Comparison of ENCODE assay signal across 22 mouse cellular contexts in the genomic region with DNA sequence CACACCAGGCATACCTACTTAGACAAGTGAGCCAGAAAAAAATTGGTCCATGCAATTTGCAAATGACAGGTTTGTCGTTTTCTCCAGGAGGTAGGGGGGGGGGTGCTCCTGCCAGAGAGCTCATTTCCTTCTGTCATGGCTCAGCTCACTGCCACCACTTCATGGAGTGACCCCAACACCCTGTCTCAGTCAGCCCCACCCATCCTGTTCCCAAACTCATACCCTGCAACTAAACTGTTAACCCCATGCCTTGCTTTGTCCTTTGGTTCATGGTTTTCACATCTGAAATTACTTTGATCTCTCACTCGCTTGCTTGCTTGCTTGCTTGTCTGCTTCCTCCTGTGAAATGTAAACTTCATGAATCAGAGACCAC. TPM values are rescaled to one million over a fixed set of nuclear protein-coding genes. Genes with fewer than 3 reads are reported as not detected.
DNase-seq lines count a peak whose midpoint lies in the region; ATAC-seq lines count a peak whose summit lies in the region.
"Had no signal": no experiment of that assay in that cellular context is flagged by ENCODE, and none has a peak within 500 bp of the region (broad histone marks: within the 10 kb centered on the region; RNA-seq: fewer than 3 reads in every experiment).

No protein-coding gene starts in this region.

- no peaks in the 10 kb centered on the region for H3K36me3 ChIP-seq in forebrain, embryonic 10.5 days (replicated peaks)
- no peaks in the 10 kb centered on the region for H3K36me3 ChIP-seq in forebrain, embryonic 14.5 days (ENCODE audit: control insufficient read depth, insufficient read depth, low read length)
- no peaks in the 10 kb centered on the region for H3K36me3 ChIP-seq in kidney, embryonic 15.5 days
- no peaks in the 10 kb centered on the region for H3K36me3 ChIP-seq in lung, embryonic 15.5 days
- H3K36me3 ChIP-seq in stomach, embryonic 15.5 days: no peaks in the 10 kb centered on the region
- H3K36me3 ChIP-seq: forebrain, embryonic 12.5 days; heart, embryonic 10.5 days; hindbrain, embryonic 13.5 days; liver, embryonic 12.5 days; midbrain, embryonic 13.5 days; neural tube, embryonic 13.5 days had no signal

- H3K4me3 ChIP-seq in forebrain, embryonic 10.5 days: no peak overlapping the region
- H3K4me3 ChIP-seq in forebrain, embryonic 14.5 days (ENCODE audit: low read depth, low read length): no peak overlapping the region
- H3K4me3 ChIP-seq in kidney, embryonic 15.5 days (replicated peaks): no peak overlapping the region
- no peak overlapping the region for H3K4me3 ChIP-seq in lung, embryonic 15.5 days
- no peak overlapping the region for H3K4me3 ChIP-seq in stomach, embryonic 15.5 days (replicated peaks)
- H3K4me3 ChIP-seq: erythroblast, embryonic 14.5 days; forebrain, embryonic 12.5 days; heart, embryonic 10.5 days; hindbrain, embryonic 13.5 days; liver, embryonic 12.5 days; midbrain, embryonic 13.5 days; neural tube, embryonic 13.5 days had no signal

- 56% methylated on average over 2 of the region's 2 CpGs for WGBS in forebrain, embryonic 10.5 days
- 56% methylated on average over 2 of the region's 2 CpGs for WGBS in forebrain, embryonic 14.5 days
- 29% methylated on average over 2 of the region's 2 CpGs for WGBS in kidney, embryonic 15.5 days
- WGBS in lung, embryonic 15.5 days: 8% methylated on average over 2 of the region's 2 CpGs
- WGBS in stomach, embryonic 15.5 days: 25% methylated on average over 2 of the region's 2 CpGs

- H3K9me3 ChIP-seq in forebrain, embryonic 10.5 days: no peaks in the 10 kb centered on the region
- H3K9me3 ChIP-seq in forebrain, embryonic 14.5 days (replicated peaks; ENCODE audit: control insufficient read depth, low read length): no peaks in the 10 kb centered on the region
- H3K9me3 ChIP-seq in kidney, embryonic 15.5 days (replicated peaks): no peaks in the 10 kb centered on the region
- H3K9me3 ChIP-seq in lung, embryonic 15.5 days: no peaks in the 10 kb centered on the region
- no peaks in the 10 kb centered on the region for H3K9me3 ChIP-seq in stomach, embryonic 15.5 days
- H3K9me3 ChIP-seq: forebrain, embryonic 12.5 days; heart, embryonic 10.5 days; hindbrain, embryonic 13.5 days; liver, embryonic 12.5 days; midbrain, embryonic 13.5 days; neural tube, embryonic 13.5 days had no signal

- ATAC-seq in forebrain, embryonic 14.5 days: no peak
- peak; percentile 56 for ATAC-seq in kidney, embryonic 15.5 days (replicated peaks; ENCODE audit: low FRiP score)
- no peak for ATAC-seq in lung, embryonic 15.5 days (ENCODE audit: borderline replicate concordance, extremely low read depth, low FRiP score, low TSS enrichment)
- no peak for ATAC-seq in stomach, embryonic 15.5 days (ENCODE audit: insufficient read depth, low FRiP score, low read depth)
- no peak for ATAC-seq in frontal cortex, adult (ENCODE audit: low TSS enrichment)
- ATAC-seq: activated CD4-positive, CD25-positive, alpha-beta regulatory T cell, adult 4 months; liver, embryonic 12.5 days; midbrain, embryonic 13.5 days had no signal

- no peak overlapping the region for H3K9ac ChIP-seq in forebrain, embryonic 14.5 days (ENCODE audit: low read length)
- no peak overlapping the region for H3K9ac ChIP-seq in kidney, embryonic 15.5 days
- H3K9ac ChIP-seq in lung, embryonic 15.5 days: no peak overlapping the region
- no peak overlapping the region for H3K9ac ChIP-seq in stomach, embryonic 15.5 days
- H3K9ac ChIP-seq: forebrain, embryonic 12.5 days; hindbrain, embryonic 13.5 days; liver, embryonic 12.5 days; liver, postnatal 0 days; midbrain, embryonic 13.5 days; neural tube, embryonic 13.5 days had no signal

- H3K4me1 ChIP-seq in forebrain, embryonic 10.5 days: peaks cover 13% of the 10 kb centered on the region
- no peaks in the 10 kb centered on the region for H3K4me1 ChIP-seq in forebrain, embryonic 14.5 days (ENCODE audit: control insufficient read depth, insufficient read depth, low read length)
- H3K4me1 ChIP-seq in kidney, embryonic 15.5 days: peaks cover 8% of the 10 kb centered on the region
- H3K4me1 ChIP-seq in lung, embryonic 15.5 days: peaks cover 12% of the 10 kb centered on the region
- H3K4me1 ChIP-seq in stomach, embryonic 15.5 days: no peaks in the 10 kb centered on the region; the same call in 1 of the 2 replicates
- H3K4me1 ChIP-seq: heart, embryonic 10.5 days; hindbrain, embryonic 13.5 days; neural tube, embryonic 13.5 days had no signal

- H3K27ac ChIP-seq in forebrain, embryonic 10.5 days: no peak overlapping the region
- no peak overlapping the region for H3K27ac ChIP-seq in forebrain, embryonic 14.5 days (ENCODE audit: low read depth, low read length)
- H3K27ac ChIP-seq in kidney, embryonic 15.5 days: no peak overlapping the region
- H3K27ac ChIP-seq in lung, embryonic 15.5 days: peak overlapping the region; percentile 74
- H3K27ac ChIP-seq in stomach, embryonic 15.5 days: peak overlapping the region; percentile 68; the same call in 1 of the 2 replicates
- H3K27ac ChIP-seq: forebrain, embryonic 12.5 days; heart, embryonic 10.5 days; hindbrain, embryonic 13.5 days; liver, embryonic 12.5 days; midbrain, embryonic 13.5 days; neural tube, embryonic 13.5 days had no signal

- no peak overlapping the region for H3K4me2 ChIP-seq in forebrain, embryonic 14.5 days (ENCODE audit: low read length)
- H3K4me2 ChIP-seq in kidney, embryonic 15.5 days: no peak overlapping the region
- no peak overlapping the region for H3K4me2 ChIP-seq in lung, embryonic 15.5 days
- H3K4me2 ChIP-seq in stomach, embryonic 15.5 days: no peak overlapping the region
- H3K4me2 ChIP-seq: forebrain, embryonic 12.5 days; hindbrain, embryonic 13.5 days; liver, embryonic 12.5 days; midbrain, embryonic 13.5 days; neural tube, embryonic 13.5 days had no signal

- peaks cover 12% of the 10 kb centered on the region for H3K27me3 ChIP-seq in forebrain, embryonic 10.5 days (ENCODE audit: poor library complexity, severe bottlenecking)
- H3K27me3 ChIP-seq in forebrain, embryonic 14.5 days (replicated peaks; ENCODE audit: control insufficient read depth, insufficient read depth, low read length): no peaks in the 10 kb centered on the region
- no peaks in the 10 kb centered on the region for H3K27me3 ChIP-seq in kidney, embryonic 15.5 days
- no peaks in the 10 kb centered on the region for H3K27me3 ChIP-seq in lung, embryonic 15.5 days
- H3K27me3 ChIP-seq in stomach, embryonic 15.5 days (replicated peaks): no peaks in the 10 kb centered on the region
- H3K27me3 ChIP-seq: hindbrain, embryonic 13.5 days had no signal

- peak; percentile 9 for DNase-seq in forebrain, embryonic 10.5 days (ENCODE audit: extremely low spot score, low spot score)
- DNase-seq in forebrain, embryonic 14.5 days (ENCODE audit: low spot score): no peak
- no peak for DNase-seq in kidney, adult 9 months
- no peak for DNase-seq in lung, postnatal 4 days
- DNase-seq: cerebellum, adult 18-20 months; cerebellum, postnatal 10 days; liver, postnatal 0 days; right cerebral cortex, postnatal 4 days; thymus, adult 18-20 months; thymus, postnatal 25 days had no signal

RNA-seq across cellular contexts. Expression of gene Kras, which starts 6.6 kb away (rescaled TPM):
- 93.1 and 103 TPM in 2 replicates for polyA plus RNA-seq in forebrain, embryonic 10.5 days (2016; fragmentation: Nextera tagmentation; extraction: Ambion mirVana)
- 120 and 133 TPM in 2 replicates for polyA plus RNA-seq in forebrain, embryonic 14.5 days (2014; fragmentation: Nextera tagmentation; extraction: Ambion mirVana)
- polyA plus RNA-seq in kidney, embryonic 15.5 days (2015; fragmentation: Nextera tagmentation; extraction: Ambion mirVana): 73.8 and 76.3 TPM in 2 replicates
- polyA plus RNA-seq in lung, embryonic 15.5 days (2015; fragmentation: Nextera tagmentation; extraction: Ambion mirVana): 92.2 and 99.5 TPM in 2 replicates
- 65.8 and 66.8 TPM in 2 replicates for polyA plus RNA-seq in stomach, embryonic 15.5 days (2015; fragmentation: Nextera tagmentation; extraction: Ambion mirVana)

RNA-seq across cellular contexts. Expression of gene Etfrf1, which starts 45.8 kb away (rescaled TPM):
- polyA plus RNA-seq in forebrain, embryonic 10.5 days (2016; fragmentation: Nextera tagmentation; extraction: Ambion mirVana): 34.1 and 35.4 TPM in 2 replicates
- 23.2 and 26.6 TPM in 2 replicates for polyA plus RNA-seq in forebrain, embryonic 14.5 days (2014; fragmentation: Nextera tagmentation; extraction: Ambion mirVana)
- polyA plus RNA-seq in kidney, embryonic 15.5 days (2015; fragmentation: Nextera tagmentation; extraction: Ambion mirVana): 38.5 and 41.2 TPM in 2 replicates
- 26.5 and 26.7 TPM in 2 replicates for polyA plus RNA-seq in lung, embryonic 15.5 days (2015; fragmentation: Nextera tagmentation; extraction: Ambion mirVana)
- polyA plus RNA-seq in stomach, embryonic 15.5 days (2015; fragmentation: Nextera tagmentation; extraction: Ambion mirVana): 36.1 and 36.6 TPM in 2 replicates

RNA-seq across cellular contexts. Expression of gene Casc1, which starts 45.9 kb away (rescaled TPM):
- 0.47 and 0.61 TPM in 2 replicates for polyA plus RNA-seq in forebrain, embryonic 10.5 days (2016; fragmentation: Nextera tagmentation; extraction: Ambion mirVana)
- polyA plus RNA-seq in forebrain, embryonic 14.5 days (2014; fragmentation: Nextera tagmentation; extraction: Ambion mirVana): 1.0 and 1.1 TPM in 2 replicates
- 0.46 and 0.78 TPM in 2 replicates for polyA plus RNA-seq in kidney, embryonic 15.5 days (2015; fragmentation: Nextera tagmentation; extraction: Ambion mirVana)
- polyA plus RNA-seq in lung, embryonic 15.5 days (2015; fragmentation: Nextera tagmentation; extraction: Ambion mirVana): 0.79 and 1.3 TPM in 2 replicates
- polyA plus RNA-seq in stomach, embryonic 15.5 days (2015; fragmentation: Nextera tagmentation; extraction: Ambion mirVana): 0.19 and 0.49 TPM in 2 replicates
- polyA plus RNA-seq: erythroblast, embryonic 14.5 days had no signal

Comparison
In these comparisons a context has a peak if more than half of its experiments do, and no peak if none do; other contexts are left out.
1. H3K27ac ChIP-seq: peak in lung, embryonic 15.5 days (single experiment) and stomach, embryonic 15.5 days (single experiment); none in forebrain, embryonic 10.5 days (single experiment), forebrain, embryonic 14.5 days (single experiment) and kidney, embryonic 15.5 days (single experiment).